Mouse (Mus musculus) regulatory T cell (primary cell): ENCODE measurements around the gene S1pr2.

Experiments used
- in situ Hi-C: fragments of 300-600 bp; cut with MboI, MseI; formaldehyde crosslinking; loops from one replicate; pipeline ENCODE4 v1.15.1; 2025; ENCODE audit warnings: high pct_unique_total_duplicates

Gene S1pr2

GRCm38 (mm10) chr9:20976216-20976960 is at the start of gene S1pr2:
Gene S1pr2, minus strand, starts transcription at chr9:20976781.
- in situ Hi-C loops: no loop called here

GRCm38 (mm10) chr9:21025258-21025810 is 48.8 kb upstream of the S1pr2 start:
- in situ Hi-C loops: no loop called here

- in situ Hi-C loops: loop anchor here (25.0 kb wide), 1 partner anchor 110 kb away; no protein-coding TSS in a partner anchor
Observed at GRCm38 (mm10) chr9:21022726-21023125, 46.1 kb upstream of the S1pr2 start.

- in situ Hi-C loops: loop anchor here (25.0 kb wide), 1 partner anchor 110 kb away; no protein-coding TSS in a partner anchor
Observed at GRCm38 (mm10) chr9:21022288-21022687, 45.7 kb upstream of the S1pr2 start.

- in situ Hi-C loops: loop anchor here (25.0 kb wide), 1 partner anchor 109 kb away; no protein-coding TSS in a partner anchor
Observed at GRCm38 (mm10) chr9:21021363-21021762, 44.8 kb upstream of the S1pr2 start.

- in situ Hi-C loops: loop anchor here (25.0 kb wide), 1 partner anchor 106 kb away; no protein-coding TSS in a partner anchor
Observed at GRCm38 (mm10) chr9:21018600-21018999, 42.0 kb upstream of the S1pr2 start.

- in situ Hi-C loops: loop anchor here (25.0 kb wide), 1 partner anchor 105 kb away; no protein-coding TSS in a partner anchor
Observed at GRCm38 (mm10) chr9:21017177-21017575, 40.6 kb upstream of the S1pr2 start.

GRCm38 (mm10) chr9:21016331-21017176 is 40.0 kb upstream of the S1pr2 start:
- in situ Hi-C loops: loop anchor here (25.0 kb wide), 1 partner anchor 104 kb away; no protein-coding TSS in a partner anchor

- in situ Hi-C loops: loop anchor here (25.0 kb wide), 1 partner anchor 103 kb away; no protein-coding TSS in a partner anchor
Observed at GRCm38 (mm10) chr9:21015571-21016130, 39.1 kb upstream of the S1pr2 start, which contains the start of gene Icam1. Gene Icam1, plus strand, starts transcription at chr9:21015985.

- in situ Hi-C loops: loop anchor here (25.0 kb wide), 1 partner anchor 103 kb away; no protein-coding TSS in a partner anchor
Observed at GRCm38 (mm10) chr9:21014691-21015570, 38.4 kb upstream of the S1pr2 start.

GRCm38 (mm10) chr9:21012368-21012767 is 35.8 kb upstream of the S1pr2 start:
- in situ Hi-C loops: loop anchor here (25.0 kb wide), 1 partner anchor 100 kb away; no protein-coding TSS in a partner anchor

GRCm38 (mm10) chr9:21011846-21012312 is 35.3 kb upstream of the S1pr2 start:
- in situ Hi-C loops: loop anchor here (25.0 kb wide), 1 partner anchor 100 kb away; no protein-coding TSS in a partner anchor

GRCm38 (mm10) chr9:21010939-21011541 is 34.5 kb upstream of the S1pr2 start:
- in situ Hi-C loops: loop anchor here (25.0 kb wide), 1 partner anchor 99 kb away; no protein-coding TSS in a partner anchor

GRCm38 (mm10) chr9:21010362-21010761 is 33.8 kb upstream of the S1pr2 start:
- in situ Hi-C loops: loop anchor here (25.0 kb wide), 1 partner anchor 98 kb away; no protein-coding TSS in a partner anchor

- in situ Hi-C loops: loop anchor here (25.0 kb wide), 1 partner anchor 96 kb away; no protein-coding TSS in a partner anchor
Observed at GRCm38 (mm10) chr9:21008007-21008406, 31.4 kb upstream of the S1pr2 start.

- in situ Hi-C loops: loop anchor here (25.0 kb wide), 1 partner anchor 95 kb away; no protein-coding TSS in a partner anchor
Observed at GRCm38 (mm10) chr9:21007313-21007952, 30.9 kb upstream of the S1pr2 start.

GRCm38 (mm10) chr9:21002627-21003551 is 26.3 kb upstream of the S1pr2 start, which contains the start of gene Mrpl4:
Gene Mrpl4, plus strand, starts transcription at chr9:21002738.
- in situ Hi-C loops: loop anchor here (25.0 kb wide), 1 partner anchor 91 kb away; no protein-coding TSS in a partner anchor
